Mouse (Mus musculus) urinary bladder, postnatal 4 days (tissue): ENCODE results near the gene Mas1.
"Not testable (repeated sequence)": the region's sequence is repeated elsewhere in the genome, so short reads cannot be mapped to it uniquely, and the experiment has no call there.

Source experiments
- DNase-seq, 2 experiments: peaks; one replicate each; pipeline ENCODE4 v3.0.0; 2021 to 2022; ENCODE audit warnings: low spot score in 2 of 2

Mas1 gene

GRCm38 (mm10) chr17:12868043-12868442 is at the start of gene Mas1:
TSS of gene Mas1 (minus strand) at chr17:12868143.
- DNase-seq, result no peak

GRCm38 (mm10) chr17:12916588-12917380 is 48.8 kb upstream of the Mas1 start:
- no peak for DNase-seq

- peak; percentile 98 for DNase-seq
Measured at GRCm38 (mm10) chr17:12915881-12916583, 48.1 kb upstream of the Mas1 start, which contains the start of gene Mrpl18. TSS of gene Mrpl18 (minus strand) at chr17:12916345.

GRCm38 (mm10) chr17:12915488-12915880 is 47.5 kb upstream of the Mas1 start, which contains the start of gene Tcp1:
TSS of gene Tcp1 (plus strand) at chr17:12915701.
- peak in 1 of 2 experiments; percentile 26 for DNase-seq

GRCm38 (mm10) chr17:12910391-12910790 is 42.4 kb upstream of the Mas1 start:
- DNase-seq, result no peak

GRCm38 (mm10) chr17:12909361-12910280 is 41.7 kb upstream of the Mas1 start, which contains the start of gene Pnldc1:
TSS of gene Pnldc1 (minus strand) at chr17:12910230.
- peak in 1 of 2 experiments; percentile 57 for DNase-seq

- DNase-seq, result peak in 1 of 2 experiments; percentile 43
Measured at GRCm38 (mm10) chr17:12906436-12906835, 38.5 kb upstream of the Mas1 start.

GRCm38 (mm10) chr17:12905810-12906209 is 37.9 kb upstream of the Mas1 start:
- DNase-seq, result peak in 1 of 2 experiments; percentile 40

GRCm38 (mm10) chr17:12904349-12904748 is 36.4 kb upstream of the Mas1 start:
- DNase-seq, result peak in 1 of 2 experiments; percentile 56

- peak in 1 of 2 experiments; percentile 54 for DNase-seq
Measured at GRCm38 (mm10) chr17:12903372-12904333, 35.7 kb upstream of the Mas1 start.

- DNase-seq, result no peak
Measured at GRCm38 (mm10) chr17:12902291-12902690, 34.3 kb upstream of the Mas1 start.

GRCm38 (mm10) chr17:12898607-12899006 is 30.7 kb upstream of the Mas1 start:
- DNase-seq, result not testable (repeated sequence)

- no peak for DNase-seq
Measured at GRCm38 (mm10) chr17:12897674-12898073, 29.7 kb upstream of the Mas1 start.

GRCm38 (mm10) chr17:12892033-12892432 is 24.1 kb upstream of the Mas1 start:
- no peak for DNase-seq

- no peak for DNase-seq
Measured at GRCm38 (mm10) chr17:12891054-12891453, 23.1 kb upstream of the Mas1 start.

GRCm38 (mm10) chr17:12887021-12887775 is 19.3 kb upstream of the Mas1 start:
- DNase-seq, result no peak

GRCm38 (mm10) chr17:12886620-12887019 is 18.7 kb upstream of the Mas1 start:
- no peak for DNase-seq

GRCm38 (mm10) chr17:12881216-12881615 is 13.3 kb upstream of the Mas1 start:
- DNase-seq, result no peak

GRCm38 (mm10) chr17:12880178-12880577 is 12.2 kb upstream of the Mas1 start:
- DNase-seq, result peak; percentile 63 to 81

- DNase-seq, result no peak
Measured at GRCm38 (mm10) chr17:12875734-12876133, 7.8 kb upstream of the Mas1 start, which contains the start of gene Mrgprh. TSS of gene Mrgprh (plus strand) at chr17:12876034.
